Mouse (Mus musculus): Measurements from ENCODE around the gene Garnl3. TPM values are rescaled to one million over a fixed set of nuclear protein-coding genes. Genes with fewer than 3 reads are reported as not detected.
"Not testable (repeated sequence)": the region's sequence is repeated elsewhere in the genome, so short reads cannot be mapped to it uniquely, and the experiment has no call there.

The Garnl3 gene
- polyA plus RNA-seq, 1 experiment from 2014 or later = 4.6 TPM

GRCm38 (mm10) chr2:33017191-33017590, 114.3 kb downstream of the Garnl3 start:
- Histone ChIP-seq H3K9me3 (ENCODE audit: control insufficient read depth, low read length) (no peaks in the 10 kb centered on the region), H3K4me2 (no peak overlapping the region), H3K27ac (ENCODE audit: low read depth, low read length) (no peak overlapping the region), H3K27me3 (replicated peaks; ENCODE audit: control insufficient read depth, insufficient read depth, low read length) (no peaks in the 10 kb centered on the region), H3K4me3 (ENCODE audit: low read depth, low read length) (no peak overlapping the region), H3K36me3 (ENCODE audit: control insufficient read depth, insufficient read depth, low read length) (no peaks in the 10 kb centered on the region), H3K9ac (ENCODE audit: low read depth, low read length) (no peak overlapping the region), H3K4me1 (replicated peaks; ENCODE audit: control insufficient read depth, insufficient read depth, low read length) (no peaks in the 10 kb centered on the region)
- 44% methylated on average over 2 of the region's 2 CpGs for WGBS
- ATAC-seq (replicated peaks; ENCODE audit: low FRiP score) (no peak), DNase-seq (ENCODE audit: low spot score) (no peak)

- Histone ChIP-seq H3K9ac (ENCODE audit: low read depth, low read length) (no peak overlapping the region), H3K9me3 (ENCODE audit: control insufficient read depth, low read length) (no peaks in the 10 kb centered on the region), H3K4me2 (no peak overlapping the region), H3K4me3 (ENCODE audit: low read depth, low read length) (no peak overlapping the region), H3K4me1 (replicated peaks; ENCODE audit: control insufficient read depth, insufficient read depth, low read length) (no peaks in the 10 kb centered on the region), H3K36me3 (ENCODE audit: control insufficient read depth, insufficient read depth, low read length) (no peaks in the 10 kb centered on the region), H3K27ac (ENCODE audit: low read depth, low read length) (no peak overlapping the region), H3K27me3 (replicated peaks; ENCODE audit: control insufficient read depth, insufficient read depth, low read length) (no peaks in the 10 kb centered on the region)
- DNase-seq (ENCODE audit: low spot score) (no peak), ATAC-seq (replicated peaks; ENCODE audit: low FRiP score) (no peak)
- 84% methylated on average over 5 of the region's 5 CpGs for WGBS
Measured at GRCm38 (mm10) chr2:33014877-33015276, 116.6 kb downstream of the Garnl3 start.

GRCm38 (mm10) chr2:33009055-33009454, 122.4 kb downstream of the Garnl3 start:
- H3K27ac ChIP-seq (ENCODE audit: low read depth, low read length); H3K9ac ChIP-seq (ENCODE audit: low read depth, low read length); H3K4me3 ChIP-seq (ENCODE audit: low read depth, low read length); H3K9me3 ChIP-seq (ENCODE audit: control insufficient read depth, low read length); H3K4me1 ChIP-seq (replicated peaks; ENCODE audit: control insufficient read depth, insufficient read depth, low read length); H3K36me3 ChIP-seq (ENCODE audit: control insufficient read depth, insufficient read depth, low read length); H3K4me2 ChIP-seq; H3K27me3 ChIP-seq (replicated peaks; ENCODE audit: control insufficient read depth, insufficient read depth, low read length); DNase-seq (ENCODE audit: low spot score); ATAC-seq (replicated peaks; ENCODE audit: low FRiP score): not testable (repeated sequence)
- WGBS = 83% methylated on average over 4 of the region's 4 CpGs

GRCm38 (mm10) chr2:33005041-33005440, 126.4 kb downstream of the Garnl3 start:
- 75% methylated on average over 5 of the region's 5 CpGs for WGBS
- Histone ChIP-seq H3K9me3 (ENCODE audit: control insufficient read depth, low read length) (no peaks in the 10 kb centered on the region), H3K27ac (ENCODE audit: low read depth, low read length) (no peak overlapping the region)

GRCm38 (mm10) chr2:33002144-33002543, 129.3 kb downstream of the Garnl3 start:
- no peaks in the 10 kb centered on the region for H3K27me3 ChIP-seq (replicated peaks; ENCODE audit: control insufficient read depth, insufficient read depth, low read length)
- H3K4me1 ChIP-seq (replicated peaks; ENCODE audit: control insufficient read depth, insufficient read depth, low read length) = no peaks in the 10 kb centered on the region
- WGBS = 78% methylated on average over 7 of the region's 7 CpGs
- no peaks in the 10 kb centered on the region for H3K36me3 ChIP-seq (ENCODE audit: control insufficient read depth, insufficient read depth, low read length)
- no peak overlapping the region for H3K27ac ChIP-seq (ENCODE audit: low read depth, low read length)
- no peak overlapping the region for H3K4me2 ChIP-seq
- ATAC-seq (replicated peaks; ENCODE audit: low FRiP score) = no peak
- H3K4me3 ChIP-seq (ENCODE audit: low read depth, low read length) = no peak overlapping the region
- no peaks in the 10 kb centered on the region for H3K9me3 ChIP-seq (ENCODE audit: control insufficient read depth, low read length)
- H3K9ac ChIP-seq (ENCODE audit: low read depth, low read length) = no peak overlapping the region
- no peak for DNase-seq (ENCODE audit: low spot score)

More at GRCm38 (mm10) chr2:33005041-33005440, 126.4 kb downstream of the Garnl3 start:
- H3K4me3 ChIP-seq (ENCODE audit: low read depth, low read length) = no peak overlapping the region
- H3K4me1 ChIP-seq (replicated peaks; ENCODE audit: control insufficient read depth, insufficient read depth, low read length) = no peaks in the 10 kb centered on the region
- ATAC-seq (replicated peaks; ENCODE audit: low FRiP score) (no peak), DNase-seq (ENCODE audit: low spot score) (no peak)
- H3K36me3 ChIP-seq (ENCODE audit: control insufficient read depth, insufficient read depth, low read length) = no peaks in the 10 kb centered on the region
- H3K27me3 ChIP-seq (replicated peaks; ENCODE audit: control insufficient read depth, insufficient read depth, low read length) = no peaks in the 10 kb centered on the region
- H3K9ac ChIP-seq (ENCODE audit: low read depth, low read length) = no peak overlapping the region
- no peak overlapping the region for H3K4me2 ChIP-seq

- Histone ChIP-seq H3K4me3 (ENCODE audit: low read depth, low read length) (no peak overlapping the region), H3K9ac (ENCODE audit: low read depth, low read length) (no peak overlapping the region), H3K27ac (ENCODE audit: low read depth, low read length) (no peak overlapping the region), H3K27me3 (replicated peaks; ENCODE audit: control insufficient read depth, insufficient read depth, low read length) (no peaks in the 10 kb centered on the region), H3K36me3 (ENCODE audit: control insufficient read depth, insufficient read depth, low read length) (no peaks in the 10 kb centered on the region), H3K4me2 (no peak overlapping the region), H3K9me3 (ENCODE audit: control insufficient read depth, low read length) (no peaks in the 10 kb centered on the region), H3K4me1 (replicated peaks; ENCODE audit: control insufficient read depth, insufficient read depth, low read length) (no peaks in the 10 kb centered on the region)
- DNase-seq (ENCODE audit: low spot score) (no peak), ATAC-seq (replicated peaks; ENCODE audit: low FRiP score) (no peak)
- 86% methylated on average over 2 of the region's 2 CpGs for WGBS
Measured at GRCm38 (mm10) chr2:32999752-33000151, 131.7 kb downstream of the Garnl3 start.

GRCm38 (mm10) chr2:32997792-32998191, 133.7 kb downstream of the Garnl3 start:
- Histone ChIP-seq H3K4me2 (no peak overlapping the region), H3K9ac (ENCODE audit: low read depth, low read length) (no peak overlapping the region), H3K4me3 (ENCODE audit: low read depth, low read length) (no peak overlapping the region), H3K27ac (ENCODE audit: low read depth, low read length) (no peak overlapping the region), H3K36me3 (ENCODE audit: control insufficient read depth, insufficient read depth, low read length) (no peaks in the 10 kb centered on the region), H3K4me1 (replicated peaks; ENCODE audit: control insufficient read depth, insufficient read depth, low read length) (no peaks in the 10 kb centered on the region), H3K27me3 (replicated peaks; ENCODE audit: control insufficient read depth, insufficient read depth, low read length) (no peaks in the 10 kb centered on the region), H3K9me3 (ENCODE audit: control insufficient read depth, low read length) (no peaks in the 10 kb centered on the region)
- DNase-seq (ENCODE audit: low spot score) = no peak
- no peak for ATAC-seq (replicated peaks; ENCODE audit: low FRiP score)
- 76% methylated on average over 4 of the region's 4 CpGs for WGBS

- Histone ChIP-seq H3K36me3 (ENCODE audit: control insufficient read depth, insufficient read depth, low read length) (no peaks in the 10 kb centered on the region), H3K4me1 (replicated peaks; ENCODE audit: control insufficient read depth, insufficient read depth, low read length) (no peaks in the 10 kb centered on the region), H3K27ac (ENCODE audit: low read depth, low read length) (no peak overlapping the region), H3K4me2 (no peak overlapping the region), H3K4me3 (ENCODE audit: low read depth, low read length) (no peak overlapping the region), H3K9ac (ENCODE audit: low read depth, low read length) (no peak overlapping the region), H3K9me3 (ENCODE audit: control insufficient read depth, low read length) (no peaks in the 10 kb centered on the region), H3K27me3 (replicated peaks; ENCODE audit: control insufficient read depth, insufficient read depth, low read length) (no peaks in the 10 kb centered on the region)
- DNase-seq (ENCODE audit: low spot score) (no peak), ATAC-seq (replicated peaks; ENCODE audit: low FRiP score) (no peak)
- 70% methylated on average over 6 of the region's 6 CpGs for WGBS
Measured at GRCm38 (mm10) chr2:32997081-32997480, 134.4 kb downstream of the Garnl3 start.

- Histone ChIP-seq H3K9ac (ENCODE audit: low read depth, low read length) (no peak overlapping the region), H3K27me3 (replicated peaks; ENCODE audit: control insufficient read depth, insufficient read depth, low read length) (no peaks in the 10 kb centered on the region), H3K36me3 (ENCODE audit: control insufficient read depth, insufficient read depth, low read length) (no peaks in the 10 kb centered on the region), H3K4me2 (no peak overlapping the region), H3K9me3 (ENCODE audit: control insufficient read depth, low read length) (no peaks in the 10 kb centered on the region), H3K27ac (ENCODE audit: low read depth, low read length) (no peak overlapping the region), H3K4me1 (replicated peaks; ENCODE audit: control insufficient read depth, insufficient read depth, low read length) (no peaks in the 10 kb centered on the region), H3K4me3 (ENCODE audit: low read depth, low read length) (no peak overlapping the region)
- no peak for ATAC-seq (replicated peaks; ENCODE audit: low FRiP score)
- DNase-seq (ENCODE audit: low spot score) = no peak
- WGBS = 56% methylated on average over 6 of the region's 6 CpGs
Measured at GRCm38 (mm10) chr2:32992130-32992529, 139.3 kb downstream of the Garnl3 start.
